Mouse (Mus musculus) liver, embryonic 14.5 days (tissue): ENCODE measurements around the gene Gtse1.
A peak's percentile ranks its signal among the peaks of the same experiment; 100 is the strongest.

Experiments
- CTCF ChIP-seq: IDR thresholded peaks from 2 replicates; pipeline ENCODE4 v1.5.1; 2016; ENCODE audit warnings: antibody characterized with exemption, low read depth, control low read depth
- EP300 ChIP-seq: IDR thresholded peaks from 2 replicates; pipeline ENCODE4 v1.6.1; 2016; ENCODE audit warnings: antibody characterized with exemption, low read depth

- TF ChIP-seq CTCF (peak; percentile 76), EP300 (no peak)
Measured at GRCm38 (mm10) chr15:85840983-85841382, 18.6 kb upstream of the Gtse1 start.
